In the genomic region with DNA sequence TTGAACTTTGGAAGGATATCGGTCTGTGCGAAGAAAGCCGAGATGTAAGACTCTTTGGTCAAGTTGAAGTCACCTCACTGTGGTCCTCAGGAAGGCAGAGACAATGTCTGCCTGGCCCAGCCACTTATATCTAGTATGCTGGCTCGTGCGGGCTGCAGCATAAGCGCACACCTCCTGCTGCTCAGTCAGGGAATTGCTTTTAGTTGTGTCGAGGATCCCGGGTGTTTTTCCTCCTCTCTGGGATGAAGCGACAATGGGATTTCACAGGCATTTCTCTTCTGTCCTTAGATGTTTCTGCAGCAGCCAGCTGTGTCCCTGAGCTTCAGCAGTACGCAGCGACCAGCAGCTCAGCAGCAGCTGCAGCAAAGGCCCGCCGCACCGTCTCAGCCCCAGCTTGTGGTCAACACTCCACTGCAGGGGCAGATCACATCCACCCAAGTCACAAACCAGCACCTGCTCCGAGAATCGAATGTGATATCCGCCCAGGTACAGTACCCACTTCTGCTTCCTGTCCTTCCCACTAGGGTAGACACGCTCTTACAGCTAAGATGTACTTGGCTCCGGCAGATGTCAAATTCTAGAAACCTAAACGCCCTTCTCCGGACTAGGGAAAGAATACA, we compare ENCODE assay signal across 11 mouse cellular contexts. TPM values are rescaled to one million over a fixed set of nuclear protein-coding genes. Genes with fewer than 3 reads are reported as not detected.
DNase-seq lines count a peak whose midpoint lies in the region; ATAC-seq lines count a peak whose summit lies in the region.
"Had no signal": no experiment of that assay in that cellular context is flagged by ENCODE, and none has a peak within 500 bp of the region (broad histone marks: within the 10 kb centered on the region; RNA-seq: fewer than 3 reads in every experiment).

No protein-coding gene starts in this region.

- H3K27me3 ChIP-seq in hindbrain, embryonic 11.5 days (ENCODE audit: control insufficient read depth, insufficient read depth, low read length), result no peaks in the 10 kb centered on the region
- H3K27me3 ChIP-seq in hindbrain, embryonic 13.5 days, result 0 out of 2 replicates have a peak, but pooled peaks cover 3% of the 10 kb centered on the region
- H3K27me3 ChIP-seq in embryonic facial prominence, embryonic 11.5 days (ENCODE audit: control insufficient read depth, insufficient read depth, low read length), result no peaks in the 10 kb centered on the region

- peak; percentile 20 for DNase-seq in hindbrain, embryonic 11.5 days (ENCODE audit: low spot score)
- peak; percentile 54 for DNase-seq in right cerebral cortex, postnatal 4 days
- DNase-seq in right cerebral cortex, adult 18-20 months, result no peak
- peak; percentile 50 for DNase-seq in embryonic facial prominence, embryonic 11.5 days (ENCODE audit: low spot score)
- peak; percentile 48 for DNase-seq in thymus, postnatal 25 days
- DNase-seq in spleen, postnatal 36 days (ENCODE audit: low spot score in 2 of 2), result no peak

- H3K4me3 ChIP-seq in hindbrain, embryonic 11.5 days (ENCODE audit: low read depth, low read length), result no peak overlapping the region
- H3K4me3 ChIP-seq in hindbrain, embryonic 13.5 days, result no peak overlapping the region
- H3K4me3 ChIP-seq in embryonic facial prominence, embryonic 11.5 days (ENCODE audit: low read depth, low read length), result no peak overlapping the region
- H3K4me3 ChIP-seq: embryonic facial prominence, embryonic 15.5 days; limb, embryonic 10.5 days; megakaryocyte, embryonic 14.5 days had no signal

- no peaks in the 10 kb centered on the region for H3K4me1 ChIP-seq in hindbrain, embryonic 11.5 days (replicated peaks; ENCODE audit: control insufficient read depth, insufficient read depth, low read length)
- H3K4me1 ChIP-seq in hindbrain, embryonic 13.5 days (replicated peaks), result no peaks in the 10 kb centered on the region; the same call in 1 of the 2 replicates
- no peaks in the 10 kb centered on the region for H3K4me1 ChIP-seq in embryonic facial prominence, embryonic 11.5 days (ENCODE audit: control insufficient read depth, insufficient read depth, low read length)
- H3K4me1 ChIP-seq: embryonic facial prominence, embryonic 15.5 days; limb, embryonic 10.5 days had no signal

- no peak overlapping the region for H3K9ac ChIP-seq in hindbrain, embryonic 11.5 days (ENCODE audit: low read depth, low read length)
- H3K9ac ChIP-seq in hindbrain, embryonic 13.5 days, result no peak overlapping the region
- H3K9ac ChIP-seq in embryonic facial prominence, embryonic 11.5 days (replicated peaks; ENCODE audit: low read length), result no peak overlapping the region
- H3K9ac ChIP-seq: embryonic facial prominence, embryonic 15.5 days had no signal

- no peaks in the 10 kb centered on the region for H3K36me3 ChIP-seq in hindbrain, embryonic 11.5 days (ENCODE audit: control insufficient read depth, insufficient read depth, low read length)
- H3K36me3 ChIP-seq in hindbrain, embryonic 13.5 days, result no peaks in the 10 kb centered on the region
- no peaks in the 10 kb centered on the region for H3K36me3 ChIP-seq in embryonic facial prominence, embryonic 11.5 days (replicated peaks; ENCODE audit: control insufficient read depth, insufficient read depth, low read depth, low read length)
- H3K36me3 ChIP-seq: embryonic facial prominence, embryonic 15.5 days; limb, embryonic 10.5 days had no signal

- ATAC-seq in hindbrain, embryonic 11.5 days (ENCODE audit: low FRiP score), result no peak
- ATAC-seq in hindbrain, embryonic 13.5 days (ENCODE audit: low FRiP score), result no peak
- no peak for ATAC-seq in embryonic facial prominence, embryonic 11.5 days (replicated peaks; ENCODE audit: insufficient number of reproducible peaks, low FRiP score, low TSS enrichment, low read depth)
- ATAC-seq in activated CD4-positive, CD25-positive, alpha-beta regulatory T cell, adult 4 months, result no peak

- H3K4me2 ChIP-seq in hindbrain, embryonic 11.5 days (replicated peaks; ENCODE audit: low read depth, low read length), result no peak overlapping the region
- no peak overlapping the region for H3K4me2 ChIP-seq in hindbrain, embryonic 13.5 days
- no peak overlapping the region for H3K4me2 ChIP-seq in embryonic facial prominence, embryonic 11.5 days (ENCODE audit: low read depth, low read length)
- H3K4me2 ChIP-seq: embryonic facial prominence, embryonic 15.5 days had no signal

- no peak overlapping the region for H3K27ac ChIP-seq in hindbrain, embryonic 11.5 days (ENCODE audit: low read depth, low read length)
- H3K27ac ChIP-seq in hindbrain, embryonic 13.5 days, result no peak overlapping the region
- H3K27ac ChIP-seq in embryonic facial prominence, embryonic 11.5 days (replicated peaks; ENCODE audit: low read depth, low read length), result no peak overlapping the region
- H3K27ac ChIP-seq: embryonic facial prominence, embryonic 15.5 days; limb, embryonic 10.5 days had no signal

- WGBS in hindbrain, embryonic 11.5 days, result 69% methylated on average over 21 of the region's 21 CpGs
- 61% methylated on average over 21 of the region's 21 CpGs for WGBS in hindbrain, embryonic 13.5 days
- 63% methylated on average over 21 of the region's 21 CpGs for WGBS in embryonic facial prominence, embryonic 11.5 days

- H3K9me3 ChIP-seq in hindbrain, embryonic 11.5 days (ENCODE audit: control insufficient read depth, low read length), result no peaks in the 10 kb centered on the region
- no peaks in the 10 kb centered on the region for H3K9me3 ChIP-seq in hindbrain, embryonic 13.5 days
- no peaks in the 10 kb centered on the region for H3K9me3 ChIP-seq in embryonic facial prominence, embryonic 11.5 days (replicated peaks; ENCODE audit: control insufficient read depth, low read length)
- H3K9me3 ChIP-seq: embryonic facial prominence, embryonic 15.5 days; limb, embryonic 10.5 days had no signal

RNA-seq across cellular contexts. Expression of a gene that starts 22.6 kb away (rescaled TPM):
- 426 and 434 TPM in 2 replicates for polyA plus RNA-seq in hindbrain, embryonic 11.5 days (2014; fragmentation: Nextera tagmentation; extraction: Ambion mirVana)
- 394 and 397 TPM in 2 replicates for polyA plus RNA-seq in hindbrain, embryonic 13.5 days (2015; fragmentation: Nextera tagmentation; extraction: Ambion mirVana)
- polyA plus RNA-seq in embryonic facial prominence, embryonic 11.5 days (2014; fragmentation: Nextera tagmentation; extraction: Ambion mirVana), result 507 and 521 TPM in 2 replicates
- 100 to 1,000 TPM; 494 to 595 TPM for polyA plus RNA-seq in activated CD4-positive, CD25-positive, alpha-beta regulatory T cell, adult 4 months (2017; shearing (Covaris generic))

Comparison
In these comparisons a context has a peak if more than half of its experiments do, and no peak if none do; other contexts are left out.
1. DNase-seq: peak in hindbrain, embryonic 11.5 days (single experiment), right cerebral cortex, postnatal 4 days (single experiment), embryonic facial prominence, embryonic 11.5 days (single experiment) and thymus, postnatal 25 days (single experiment); none in right cerebral cortex, adult 18-20 months (single experiment) and spleen, postnatal 36 days (0 of 2).